Mouse (Mus musculus) left cerebral cortex, postnatal 36 days (tissue): ENCODE results near the gene Csmd2. TPM values are rescaled to one million over a fixed set of nuclear protein-coding genes. Genes with fewer than 3 reads are reported as not detected.

Experiments
- DNase-seq, 2 experiments: peaks; one replicate each; pipeline ENCODE4 v3.0.0; 2021 to 2022; ENCODE audit warnings: low spot score in 2 of 2, mixed read lengths in 1 of 2
- intact Hi-C: fragments of 180-260 bp; cut with DNase I; formaldehyde crosslinking; loops from one replicate; pipeline ENCODE4 v1.15.1; 2025
- total RNA-seq, 2 experiments: library from RNA; stranded (reverse); gene quantifications; 2 replicates each; pipeline ENCODE4 v1.2.3; 2021

Csmd2 gene
- total RNA-seq: 10 to 100 TPM; 48.3 to 73.3 TPM

- intact Hi-C loops: loop anchor here (5.0 kb wide), 4 partner anchors 126 to 616 kb away; no protein-coding TSS in a partner anchor
- peak; percentile 66 to 72 for DNase-seq
Measured at GRCm38 (mm10) chr4:127987784-127988455, at the start of gene Csmd2. Gene Csmd2, plus strand, starts transcription at chr4:127987857.

GRCm38 (mm10) chr4:127947696-127948095 lies 40.0 kb upstream of the Csmd2 start:
- DNase-seq: no peak
- intact Hi-C loops: no loop called here

GRCm38 (mm10) chr4:127953006-127953710 lies 34.5 kb upstream of the Csmd2 start:
- no peak for DNase-seq
- intact Hi-C loops: no loop called here

- DNase-seq: no peak
- intact Hi-C loops: no loop called here
Measured at GRCm38 (mm10) chr4:127969101-127969500, 18.6 kb upstream of the Csmd2 start.

GRCm38 (mm10) chr4:127970018-127970421 lies 17.6 kb upstream of the Csmd2 start:
- intact Hi-C loops: no loop called here
- DNase-seq: no peak

- intact Hi-C loops: no loop called here
- no peak for DNase-seq
Measured at GRCm38 (mm10) chr4:127970901-127971868, 16.5 kb upstream of the Csmd2 start, which contains the start of gene CK137956. Gene CK137956, minus strand, starts transcription at chr4:127970951.

GRCm38 (mm10) chr4:127972976-127973375 lies 14.7 kb upstream of the Csmd2 start:
- no peak for DNase-seq
- intact Hi-C loops: no loop called here

GRCm38 (mm10) chr4:127981125-127981524 lies 6.5 kb upstream of the Csmd2 start:
- no peak for DNase-seq
- intact Hi-C loops: no loop called here

GRCm38 (mm10) chr4:127984426-127984825 lies 3.2 kb upstream of the Csmd2 start:
- intact Hi-C loops: no loop called here

GRCm38 (mm10) chr4:127985874-127986273 lies 1.8 kb upstream of the Csmd2 start:
- intact Hi-C loops: loop anchor here (5.0 kb wide), 4 partner anchors 124 to 614 kb away; no protein-coding TSS in a partner anchor

More at GRCm38 (mm10) chr4:127984426-127984825, 3.2 kb upstream of the Csmd2 start:
- no peak for DNase-seq

GRCm38 (mm10) chr4:127986491-127987075 lies 1.1 kb upstream of the Csmd2 start:
- DNase-seq: peak; percentile 50 to 56

More at GRCm38 (mm10) chr4:127985874-127986273, 1.8 kb upstream of the Csmd2 start:
- DNase-seq: peak; percentile 29 to 35

GRCm38 (mm10) chr4:127987270-127987669 lies 387 bp upstream of the Csmd2 start:
- peak in 1 of 2 experiments; percentile 31 for DNase-seq
- intact Hi-C loops: loop anchor here (5.0 kb wide), 4 partner anchors 125 to 615 kb away; no protein-coding TSS in a partner anchor

More at GRCm38 (mm10) chr4:127986491-127987075, 1.1 kb upstream of the Csmd2 start:
- intact Hi-C loops: loop anchor here (5.0 kb wide), 4 partner anchors 124 to 614 kb away; no protein-coding TSS in a partner anchor

- DNase-seq: peak in 1 of 2 experiments; percentile 26
- intact Hi-C loops: loop anchor here (5.0 kb wide), 4 partner anchors 126 to 616 kb away; no protein-coding TSS in a partner anchor
Measured at GRCm38 (mm10) chr4:127988526-127989180, 996 bp downstream of the Csmd2 start.

- peak; percentile 63 to 70 for DNase-seq
- intact Hi-C loops: loop anchor here (5.0 kb wide), 4 partner anchors 127 to 617 kb away; no protein-coding TSS in a partner anchor
Measured at GRCm38 (mm10) chr4:127989347-127989995, 1.8 kb downstream of the Csmd2 start.

GRCm38 (mm10) chr4:127999281-127999680 lies 11.6 kb downstream of the Csmd2 start:
- intact Hi-C loops: no loop called here
- no peak for DNase-seq

- intact Hi-C loops: no loop called here
Measured at GRCm38 (mm10) chr4:128002638-128003101, 15.0 kb downstream of the Csmd2 start.

GRCm38 (mm10) chr4:128004797-128005452 lies 17.3 kb downstream of the Csmd2 start:
- no peak for DNase-seq
- intact Hi-C loops: no loop called here

More at GRCm38 (mm10) chr4:128002638-128003101, 15.0 kb downstream of the Csmd2 start:
- DNase-seq: peak; percentile 40 to 56
